Mouse (Mus musculus) urinary bladder, postnatal 4 days (tissue): Measurements from ENCODE around the gene Parp8.

Source experiments
- DNase-seq, 2 experiments: peaks; one replicate each; pipeline ENCODE4 v3.0.0; 2021 to 2022; ENCODE audit warnings: low spot score in 2 of 2

Parp8 gene

DNA sequence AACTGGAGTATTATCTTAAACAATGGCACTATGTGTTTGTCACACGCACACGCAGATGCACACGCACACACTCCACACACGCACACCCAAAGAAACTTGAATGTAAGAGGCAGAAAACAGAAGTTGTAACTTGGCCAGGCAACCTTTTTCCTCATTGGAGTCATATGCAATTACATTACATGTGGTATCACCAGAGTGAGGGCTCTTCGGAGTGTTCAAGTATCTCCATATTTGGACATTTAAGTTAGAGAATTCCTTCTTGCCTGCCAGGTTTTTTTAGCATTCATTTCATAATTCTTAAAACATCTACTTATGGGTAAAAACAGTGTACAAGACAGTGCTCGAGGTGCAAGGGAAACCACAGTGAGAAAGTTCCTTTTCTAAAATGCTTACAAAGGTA, 6.7 kb downstream of the Parp8 start:
- DNase-seq, result no peak

GRCm38 (mm10) chr13:117013516-117013915, 11.8 kb downstream of the Parp8 start:
- DNase-seq, result no peak

DNA sequence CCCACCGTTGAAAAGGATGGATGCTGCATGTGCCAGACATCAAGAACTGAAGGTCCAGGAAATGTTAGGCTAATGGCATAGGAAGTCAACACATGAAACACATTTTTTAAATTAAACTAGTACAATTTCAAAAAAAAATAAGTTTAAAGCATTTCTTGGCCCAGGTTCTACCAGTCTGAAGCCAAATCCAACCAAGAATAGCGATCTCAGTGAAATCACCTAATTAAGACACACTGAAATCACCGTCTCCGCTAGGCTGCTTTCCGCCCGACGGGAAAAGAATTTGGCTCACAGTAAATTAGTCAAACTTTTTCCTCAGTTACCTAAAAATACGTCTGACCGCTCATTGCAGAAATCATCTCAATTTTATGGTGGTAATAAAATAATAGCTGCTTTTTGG, 13.3 kb downstream of the Parp8 start:
- DNase-seq, result no peak

GRCm38 (mm10) chr13:117010143-117010542, 15.2 kb downstream of the Parp8 start:
- DNase-seq, result no peak

GRCm38 (mm10) chr13:117008021-117009015, 17.0 kb downstream of the Parp8 start:
- no peak for DNase-seq

- no peak for DNase-seq
Measured at GRCm38 (mm10) chr13:117007566-117007965, 17.8 kb downstream of the Parp8 start.

DNA sequence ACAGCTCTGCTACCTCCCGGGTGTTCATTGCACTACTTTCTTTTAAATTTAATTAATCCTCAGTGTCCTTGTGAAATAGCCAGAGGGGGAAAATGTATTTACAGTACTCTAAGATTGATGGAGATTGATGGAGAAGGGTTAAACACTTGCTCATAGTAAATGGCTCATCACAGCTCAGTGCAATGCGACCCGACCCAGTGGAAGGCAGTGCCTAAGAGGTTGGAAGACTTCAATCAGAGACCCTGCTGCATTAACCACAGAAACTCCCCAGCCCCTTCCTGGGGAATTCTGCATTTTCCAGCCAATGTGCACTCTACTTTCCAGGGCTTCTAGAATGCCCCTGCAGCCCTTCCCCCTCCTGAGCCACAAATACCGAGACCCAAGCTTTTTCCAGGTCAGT, 18.7 kb downstream of the Parp8 start:
- no peak for DNase-seq

DNA sequence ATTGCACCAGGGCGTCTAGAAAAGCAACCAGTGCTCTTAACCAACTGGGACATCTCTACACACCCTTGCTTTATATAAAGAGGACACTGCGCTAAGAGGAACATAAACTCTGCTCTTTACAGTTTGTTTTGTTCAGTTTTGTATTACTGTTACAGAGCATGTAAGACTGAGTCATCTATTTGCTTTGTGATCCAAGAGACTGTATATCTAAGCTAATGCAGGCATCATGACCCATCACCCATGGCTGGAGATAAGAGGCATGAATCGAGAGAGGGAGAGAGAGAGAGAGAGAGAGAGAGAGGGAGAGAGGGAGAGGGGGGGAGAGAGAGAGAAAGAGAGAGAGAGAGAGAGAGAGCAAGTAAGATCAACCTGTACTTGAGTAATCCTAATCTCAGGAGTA, 24.8 kb downstream of the Parp8 start:
- DNase-seq, result no peak

DNA sequence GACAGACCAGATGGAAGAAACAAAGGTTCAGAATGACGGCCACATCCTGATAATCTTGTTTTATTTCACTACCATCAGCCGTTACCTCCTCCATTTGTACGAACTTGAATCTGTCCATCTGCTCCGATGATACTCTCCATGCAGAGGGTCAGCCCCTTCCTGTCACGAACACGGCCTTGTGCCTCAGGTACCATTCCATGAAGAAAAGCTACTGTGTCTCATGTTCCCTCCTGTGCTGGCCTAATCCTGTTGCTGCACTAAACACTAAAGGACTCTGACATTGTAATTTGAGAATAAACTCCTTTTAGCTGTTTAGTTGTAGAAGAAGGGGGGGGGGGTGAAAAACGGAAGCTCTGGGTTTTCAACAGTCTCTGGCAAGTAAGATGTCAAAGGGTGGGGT, 33.8 kb downstream of the Parp8 start:
- DNase-seq, result no peak

GRCm38 (mm10) chr13:116990327-116990726, 35.0 kb downstream of the Parp8 start:
- no peak for DNase-seq

- no peak for DNase-seq
Measured at GRCm38 (mm10) chr13:116988706-116989105, 36.6 kb downstream of the Parp8 start.

- no peak for DNase-seq
Measured at GRCm38 (mm10) chr13:116988208-116988607, 37.1 kb downstream of the Parp8 start.

GRCm38 (mm10) chr13:116987284-116987683, 38.1 kb downstream of the Parp8 start:
- no peak for DNase-seq

DNA sequence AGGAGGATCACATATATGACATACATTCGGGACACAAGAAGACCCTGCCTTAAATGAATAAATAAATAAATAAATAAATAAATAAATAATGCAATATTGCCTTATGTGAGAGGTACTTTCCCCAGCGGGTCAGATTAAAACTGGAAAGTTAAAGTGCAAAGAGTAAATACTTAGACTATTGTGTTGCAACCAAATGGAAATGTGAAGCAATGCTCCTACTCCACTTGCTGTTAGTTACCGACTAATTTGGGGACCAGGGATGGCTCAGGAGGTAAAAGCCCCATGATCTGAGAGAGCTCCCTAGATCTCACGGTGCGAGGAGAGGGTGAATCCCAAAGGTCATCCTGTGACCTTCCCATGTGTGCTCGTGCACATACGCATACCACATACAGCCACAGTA, 38.7 kb downstream of the Parp8 start:
- no peak for DNase-seq

DNA sequence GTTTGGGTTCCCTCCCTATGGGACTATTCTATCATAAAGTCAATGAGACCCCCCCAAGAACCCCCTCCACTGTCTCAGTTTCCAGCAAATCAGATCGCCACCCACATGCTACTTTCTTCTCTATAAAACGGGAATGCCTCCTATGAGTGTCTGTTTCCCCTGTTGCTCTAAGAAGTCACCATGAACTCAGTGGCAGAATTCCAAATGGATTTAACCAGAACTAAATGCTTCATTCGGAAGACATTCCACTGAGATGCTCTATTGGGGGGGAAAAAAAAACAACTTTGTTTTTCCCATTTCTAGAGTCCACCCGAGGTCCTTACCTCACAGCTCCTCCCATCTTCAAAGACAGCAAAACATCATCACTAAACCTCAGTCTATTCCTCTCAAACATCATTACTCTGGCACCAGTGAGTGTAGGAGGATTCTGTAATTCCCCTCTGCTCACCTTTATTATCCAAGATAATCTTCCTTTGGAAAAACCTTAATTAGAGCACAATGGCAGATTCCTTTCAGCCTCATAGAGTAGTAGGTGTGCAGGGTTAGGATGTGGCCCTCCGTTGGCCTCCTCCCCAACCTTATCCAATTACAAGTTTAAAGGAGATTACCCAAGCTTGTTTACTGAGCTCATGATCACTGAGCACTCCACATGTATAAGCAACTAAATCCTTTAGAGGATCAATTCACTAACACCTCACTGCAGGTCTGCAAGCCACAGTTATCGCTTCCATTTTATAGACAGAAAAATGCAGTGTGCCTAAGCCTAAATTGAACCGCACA, 51.1 kb downstream of the Parp8 start:
- DNase-seq, result no peak

GRCm38 (mm10) chr13:116973491-116973890, 51.8 kb downstream of the Parp8 start:
- no peak for DNase-seq

- DNase-seq, result no peak
Measured at GRCm38 (mm10) chr13:116972036-116972611, 53.2 kb downstream of the Parp8 start.

- DNase-seq, result no peak
Measured at GRCm38 (mm10) chr13:116970706-116971428, 54.5 kb downstream of the Parp8 start.

DNA sequence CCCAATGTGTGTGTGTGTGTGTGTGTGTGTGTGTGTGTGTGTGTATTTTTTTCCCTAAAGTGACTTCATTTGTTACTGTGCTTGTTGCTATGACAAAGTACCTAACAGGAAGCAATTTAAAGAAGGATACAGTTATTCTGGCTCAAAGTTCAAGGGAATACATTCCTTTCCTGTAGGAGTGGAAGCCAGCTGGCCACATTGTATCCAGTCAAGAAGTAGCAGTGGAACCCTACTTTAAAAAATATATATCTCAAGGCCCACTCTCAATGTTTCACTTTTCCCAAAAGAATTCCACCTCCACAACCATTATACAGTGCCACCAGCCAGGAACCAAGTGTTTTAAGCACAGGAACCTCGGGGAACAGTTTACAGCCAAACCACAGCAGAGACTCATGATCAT, 55.7 kb downstream of the Parp8 start:
- no peak for DNase-seq

GRCm38 (mm10) chr13:116968906-116969305, 56.4 kb downstream of the Parp8 start:
- no peak for DNase-seq

GRCm38 (mm10) chr13:116967459-116967858, 57.9 kb downstream of the Parp8 start:
- no peak for DNase-seq
